Mouse (Mus musculus) lung, postnatal 36 days (tissue): ENCODE data around the gene Limk2.

ENCODE experiments used
- DNase-seq: peaks from one replicate; pipeline ENCODE4 v3.0.0; 2022; ENCODE audit warnings: mixed read lengths

The Limk2 gene

DNA sequence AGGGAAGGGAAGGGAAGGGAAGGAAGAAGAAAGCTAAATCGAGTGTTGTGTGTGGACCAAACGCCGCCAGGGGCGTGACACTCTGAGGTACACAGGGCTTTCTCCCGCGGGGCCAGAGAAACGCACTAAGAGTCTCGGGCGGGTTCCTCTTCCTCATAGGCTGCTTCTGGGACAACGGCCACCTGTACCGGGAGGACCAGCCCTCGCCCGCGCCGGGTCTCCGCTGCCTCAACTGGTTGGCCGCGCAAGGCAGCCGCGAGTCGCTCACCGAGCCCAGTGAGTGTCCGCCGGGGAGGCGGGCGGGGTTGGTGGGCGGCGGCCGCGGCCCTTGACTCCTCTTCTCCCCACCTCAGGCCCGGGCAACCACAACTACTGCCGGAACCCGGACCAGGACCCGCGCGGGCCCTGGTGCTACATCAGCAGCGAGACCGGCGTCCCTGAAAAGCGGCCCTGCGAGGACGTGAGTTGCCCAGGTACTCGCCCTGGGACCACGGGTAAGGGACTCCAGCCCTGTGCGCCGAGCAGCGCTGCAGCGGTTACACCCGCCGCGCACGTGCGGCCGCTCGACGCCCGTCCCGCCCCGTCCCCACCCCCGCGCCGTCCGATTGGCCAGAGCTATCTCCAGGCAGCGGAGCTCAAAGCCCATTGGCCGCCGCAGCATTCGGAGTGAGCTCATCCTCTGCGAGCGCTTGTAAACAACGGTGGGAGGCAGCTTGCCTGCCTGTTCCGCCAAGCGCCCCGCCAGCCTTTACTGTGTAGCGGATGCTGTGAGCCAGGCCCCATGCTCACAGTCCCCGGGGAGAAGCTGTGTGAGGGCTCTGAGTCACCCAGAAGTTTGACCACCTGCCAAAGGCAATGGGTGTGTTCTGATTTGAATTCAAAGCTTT lies 77.0 kb downstream of the Limk2 start:
- peak; percentile 96 for DNase-seq

GRCm38 (mm10) chr11:3330991-3331750 lies 77.8 kb downstream of the Limk2 start:
- no peak for DNase-seq

DNA sequence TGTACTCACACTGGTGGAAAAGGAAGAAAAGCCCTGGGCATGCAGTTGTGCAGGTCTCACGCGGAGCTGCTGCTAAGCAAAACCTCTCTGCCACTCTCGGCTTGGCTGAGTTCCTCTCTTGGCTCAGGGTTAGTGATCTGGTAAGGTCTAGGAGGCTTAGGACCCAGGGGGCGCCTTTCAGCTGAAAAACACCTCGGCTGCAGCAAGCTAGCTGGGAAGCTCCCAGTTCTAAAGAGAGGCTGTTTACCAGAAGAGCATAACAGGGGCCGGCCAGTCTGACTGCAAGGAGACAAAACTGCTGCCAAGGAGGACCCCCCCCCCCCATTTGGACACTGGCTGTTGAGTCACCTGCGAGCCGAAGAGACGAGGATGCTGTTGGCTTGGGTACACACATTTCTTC lies 78.4 kb downstream of the Limk2 start:
- DNase-seq, result peak; percentile 95

DNA sequence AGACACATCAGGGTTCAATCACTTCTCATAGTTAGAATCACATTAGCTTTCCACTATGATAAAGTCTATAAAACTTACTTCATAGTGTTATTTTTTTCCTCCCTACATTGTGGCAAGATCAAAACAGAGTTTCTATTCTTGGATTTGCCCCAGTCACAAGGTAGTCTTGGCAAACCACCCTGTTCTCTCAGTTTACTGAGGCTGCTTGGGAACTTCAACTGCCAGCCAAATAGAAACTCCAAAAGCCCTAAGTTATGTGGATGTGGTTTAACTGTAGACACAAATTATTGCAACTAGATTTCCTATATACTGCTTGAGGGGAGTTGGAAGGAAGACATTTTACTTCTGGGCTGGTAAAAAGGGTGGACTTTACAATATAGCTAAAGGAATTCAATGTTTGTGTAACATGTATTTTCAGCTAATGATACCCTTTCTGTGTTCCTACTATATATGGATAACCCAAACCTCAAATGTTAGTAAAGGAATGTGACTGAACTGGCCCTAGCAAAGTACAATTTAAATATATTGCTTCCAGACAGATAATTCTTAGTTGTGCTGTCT lies 79.0 kb downstream of the Limk2 start, which contains the start of gene Pik3ip1:
Gene Pik3ip1 (plus strand): TSS at position 511 of the 561 bp plus-strand sequence.
- no peak for DNase-seq

- DNase-seq, result no peak
Measured at GRCm38 (mm10) chr11:3328806-3329775, 79.9 kb downstream of the Limk2 start.

DNA sequence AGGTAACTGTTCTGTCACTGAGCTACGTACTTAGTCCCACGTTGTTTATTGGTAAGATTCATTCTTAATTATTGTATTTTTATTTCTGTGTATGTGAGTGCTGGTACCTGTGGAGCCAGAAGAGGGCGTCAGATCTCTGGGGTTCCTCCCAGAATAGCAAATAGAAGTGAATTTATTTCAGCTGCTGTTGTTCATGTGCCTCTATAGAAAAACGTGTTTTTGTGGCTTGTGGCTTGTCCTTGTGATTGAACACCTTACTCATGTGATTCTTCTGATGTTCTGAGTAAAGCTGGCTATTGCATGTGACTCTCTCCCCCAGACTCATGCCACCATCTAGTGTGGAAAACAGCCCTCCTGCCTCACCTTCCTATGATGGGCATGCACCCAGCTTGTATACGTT lies 80.7 kb downstream of the Limk2 start:
- no peak for DNase-seq

- no peak for DNase-seq
Measured at GRCm38 (mm10) chr11:3318286-3318685, 90.7 kb downstream of the Limk2 start.

GRCm38 (mm10) chr11:3314148-3314547 lies 94.8 kb downstream of the Limk2 start:
- DNase-seq, result peak; percentile 91

DNA sequence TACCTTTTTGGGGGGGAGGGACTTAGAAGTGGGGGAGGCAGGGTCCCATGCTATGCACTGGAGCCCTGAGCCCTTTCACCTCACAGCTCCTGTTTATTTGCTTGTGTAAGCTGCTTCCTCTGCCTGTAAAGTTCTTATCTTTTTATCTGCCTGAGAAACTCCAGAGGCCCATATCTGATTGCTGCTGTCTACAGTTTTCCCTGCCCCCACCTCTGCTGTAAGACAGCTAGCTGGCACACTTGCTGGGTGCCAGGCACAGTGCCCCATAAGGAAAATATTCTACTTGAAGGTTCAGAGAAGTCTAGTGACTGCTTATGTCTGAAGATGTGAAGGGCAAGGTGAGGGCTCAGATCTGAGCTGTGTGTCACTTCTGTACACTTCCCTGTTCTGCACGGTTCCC lies 95.7 kb downstream of the Limk2 start:
- DNase-seq, result no peak

DNA sequence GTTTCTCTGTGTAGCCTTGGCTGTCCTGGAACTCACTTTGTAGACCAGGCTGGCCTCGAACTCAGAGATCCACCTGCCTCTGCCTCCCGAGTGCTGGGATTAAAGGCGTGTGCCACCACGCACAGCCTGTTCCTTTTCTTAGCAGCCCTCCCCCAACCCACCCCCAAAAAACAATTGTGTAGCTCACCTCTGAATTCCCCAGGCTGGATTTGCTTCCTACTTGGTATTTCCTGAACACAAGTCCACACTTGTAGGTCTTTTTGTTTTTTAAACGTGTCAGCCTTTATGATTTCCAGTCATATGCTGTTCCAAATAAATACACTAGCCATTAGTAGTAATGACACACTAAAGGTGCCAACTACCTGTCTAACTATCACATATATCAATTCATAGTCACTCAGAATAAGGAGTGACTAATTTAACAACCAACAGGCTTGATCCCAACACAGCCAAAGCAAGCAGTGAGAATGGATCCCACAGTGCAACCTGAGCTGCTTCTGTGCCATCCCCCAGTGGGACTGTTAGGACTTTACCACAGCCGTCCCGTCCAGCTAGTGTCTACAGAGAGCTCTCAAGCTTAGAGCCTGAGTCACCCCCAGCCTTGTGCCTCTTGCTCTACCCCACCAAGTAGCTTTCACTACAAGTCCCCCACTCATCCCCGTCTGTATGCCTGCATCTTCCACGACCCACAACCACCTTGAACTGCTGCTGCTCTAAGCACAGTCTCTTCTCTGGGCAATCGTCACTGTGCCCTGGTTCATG lies 97.2 kb downstream of the Limk2 start:
- no peak for DNase-seq

DNA sequence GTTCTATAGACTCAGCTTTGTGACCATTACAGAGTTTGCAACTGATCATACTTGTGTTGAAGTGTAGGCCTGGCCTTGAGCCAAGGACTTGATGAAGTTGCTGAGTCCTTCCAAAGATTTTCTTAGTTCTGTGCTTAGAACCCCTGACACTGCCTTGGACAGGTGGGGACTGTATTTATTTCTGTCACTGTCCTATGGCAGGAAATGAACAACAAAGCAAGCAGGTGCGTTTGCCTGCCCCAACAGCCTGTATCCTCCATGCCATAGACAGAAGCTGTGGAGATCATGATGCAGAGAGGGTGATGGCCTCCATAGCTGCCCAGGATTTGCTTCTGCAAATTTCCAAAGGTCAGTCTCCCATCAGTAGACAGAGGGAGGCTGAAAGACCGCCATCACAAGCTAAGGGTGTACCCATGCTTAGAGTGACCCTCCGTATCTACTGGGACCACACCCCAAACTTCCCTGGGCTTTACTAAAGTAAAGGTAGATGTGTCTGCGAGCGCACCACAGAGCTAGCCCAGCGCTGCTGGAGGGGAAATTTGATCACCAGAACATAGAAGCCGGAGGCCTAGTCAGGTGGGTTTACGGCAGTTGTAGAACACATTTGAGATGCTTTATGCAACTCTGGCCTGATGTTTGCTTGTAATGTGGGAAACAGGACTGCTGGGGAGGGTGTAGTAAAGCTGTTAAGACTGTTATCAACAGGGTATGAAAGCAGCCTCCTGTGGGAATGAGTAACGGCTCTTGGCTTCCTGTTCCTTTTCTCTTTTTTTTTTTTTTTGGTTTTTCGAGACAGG lies 98.0 kb downstream of the Limk2 start:
- no peak for DNase-seq

DNA sequence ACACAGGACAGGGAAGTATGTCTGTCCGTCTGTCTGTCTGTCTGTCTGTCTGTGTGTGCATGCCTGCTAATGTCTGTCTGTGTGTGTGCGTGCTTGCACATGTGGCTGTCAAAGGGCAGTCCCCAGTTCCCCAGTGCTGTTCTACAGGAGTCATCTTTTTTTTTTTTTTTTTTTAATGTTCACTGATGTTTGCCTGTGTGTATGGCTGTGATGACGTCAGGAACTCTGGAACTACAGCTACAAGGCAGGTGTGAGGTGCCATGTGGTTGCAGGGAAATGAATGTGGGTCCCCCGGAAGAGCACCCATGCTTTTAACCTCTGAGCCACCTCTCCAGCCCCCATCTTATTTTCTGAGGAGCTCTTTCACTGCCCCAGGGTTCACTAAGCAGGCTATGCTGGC lies 99.1 kb downstream of the Limk2 start:
- no peak for DNase-seq

DNA sequence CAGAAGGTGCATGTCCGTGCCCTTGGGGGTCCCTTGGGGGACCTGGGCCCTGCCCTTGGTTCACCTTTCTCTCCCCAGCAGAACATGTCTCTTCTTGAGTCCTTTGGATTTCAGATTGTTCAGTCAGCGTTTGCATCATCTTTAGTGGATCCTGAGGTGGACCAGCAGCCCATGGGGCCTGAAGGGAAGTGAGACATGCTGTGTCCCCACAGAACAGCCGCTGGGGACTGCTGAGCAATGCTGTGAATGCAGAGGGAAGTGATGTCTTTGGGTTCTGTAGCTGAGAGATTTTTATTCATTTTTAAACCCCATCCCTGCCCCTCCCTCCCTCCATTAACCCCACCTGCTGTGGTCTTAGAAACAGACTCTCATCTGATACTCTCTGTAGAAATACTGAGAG lies 101.1 kb downstream of the Limk2 start:
- no peak for DNase-seq

- DNase-seq, result no peak
Measured at GRCm38 (mm10) chr11:3305821-3306220, 103.2 kb downstream of the Limk2 start.

DNA sequence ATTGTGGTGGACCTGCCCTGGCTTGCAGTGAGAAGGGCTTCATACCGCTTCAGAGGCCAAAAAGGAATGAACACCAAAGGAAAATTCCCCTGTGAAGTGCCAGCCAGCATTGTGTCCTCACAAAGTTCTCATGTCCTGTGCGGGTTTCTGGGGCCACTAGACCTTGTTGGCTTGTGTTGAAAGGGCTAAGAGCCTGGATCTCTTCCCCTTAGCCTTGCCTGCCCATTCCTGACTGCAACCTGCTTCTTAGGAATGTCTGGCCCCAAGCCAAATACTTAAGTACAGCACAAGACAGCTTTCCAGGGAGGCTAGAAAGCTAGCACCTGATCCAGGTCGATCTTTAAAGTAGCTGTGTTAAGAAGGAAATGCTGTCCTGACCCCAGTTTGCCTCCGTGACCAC lies 106.2 kb downstream of the Limk2 start:
- peak; percentile 86 for DNase-seq

DNA sequence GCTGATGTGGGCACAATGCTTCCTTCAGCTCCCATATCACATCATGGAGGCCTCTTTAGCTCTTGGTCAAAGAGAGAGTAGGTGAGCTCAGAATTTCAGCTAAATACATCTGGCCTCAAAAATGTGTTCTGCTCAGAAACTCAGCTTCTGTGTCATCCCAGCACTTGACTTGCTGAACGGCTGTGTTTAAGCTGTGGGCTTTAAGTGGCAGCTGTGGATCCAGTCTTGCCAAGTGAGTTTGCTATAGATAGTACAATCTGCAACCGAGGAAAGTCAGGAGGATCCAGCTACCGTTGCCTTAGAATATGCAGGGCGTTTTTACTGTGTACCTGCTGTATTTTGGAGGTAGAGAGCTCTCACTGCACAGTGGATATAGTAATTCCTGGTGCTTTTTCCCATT lies 106.6 kb downstream of the Limk2 start:
- DNase-seq, result no peak

GRCm38 (mm10) chr11:3301075-3301474 lies 107.9 kb downstream of the Limk2 start:
- DNase-seq, result no peak

DNA sequence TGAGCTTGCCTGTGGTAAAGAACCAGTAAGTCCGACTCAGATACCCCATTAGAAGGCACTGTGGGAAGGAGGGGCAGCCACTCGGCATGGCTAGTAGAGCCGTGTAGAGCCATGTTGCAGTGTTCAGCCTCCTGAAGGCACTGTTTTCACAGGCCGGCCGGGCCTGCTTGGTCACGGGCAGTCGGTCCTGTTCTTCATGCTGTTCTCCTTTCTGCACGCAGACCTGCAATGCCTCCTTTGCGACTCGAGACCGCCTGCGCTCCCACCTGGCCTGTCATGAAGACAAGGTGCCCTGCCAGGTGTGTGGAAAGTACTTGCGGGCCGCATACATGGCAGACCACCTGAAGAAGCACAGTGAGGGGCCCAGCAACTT lies 110.2 kb downstream of the Limk2 start:
- no peak for DNase-seq

- no peak for DNase-seq
Measured at GRCm38 (mm10) chr11:3297871-3298812, 110.8 kb downstream of the Limk2 start.

- no peak for DNase-seq
Measured at GRCm38 (mm10) chr11:3296056-3296455, 112.9 kb downstream of the Limk2 start.
